Mouse (Mus musculus) lung, postnatal 0 days (tissue): Measurements from ENCODE around the gene Gm20388. TPM values are rescaled to one million over a fixed set of nuclear protein-coding genes. Genes with fewer than 3 reads are reported as not detected.

Experiments used
- ATAC-seq: fragments of 200-750 bp; cut with Nextera tagmentation; 2 replicates; pipeline ENCODE4 v1.8.0; 2017; ENCODE audit warnings: moderate library complexity
- DNase-seq: peaks from one replicate; pipeline ENCODE4 v3.0.0-alpha.2; 2016; ENCODE audit warnings: low spot score
- H3K27ac ChIP-seq: fragments of 300-500 bp; sonication (generic); 2 replicates; pipeline ENCODE4 v1.5.1; 2014; ENCODE audit warnings: antibody characterized with exemption, mild to moderate bottlenecking, low read length, mixed read lengths
- H3K27me3 ChIP-seq: fragments of 300-500 bp; sonication (generic); replicated peaks from 2 replicates; pipeline ENCODE4 v1.6.1; 2014; ENCODE audit warnings: low read length, mixed read lengths; ENCODE audit not compliant: insufficient read depth
- H3K36me3 ChIP-seq: fragments of 300-500 bp; sonication (generic); 2 replicates; pipeline ENCODE4 v1.6.1; 2014; ENCODE audit warnings: low read length, mixed read lengths; ENCODE audit not compliant: insufficient read depth
- H3K4me1 ChIP-seq: fragments of 300-500 bp; sonication (generic); 2 replicates; pipeline ENCODE4 v1.6.1; 2014; ENCODE audit warnings: antibody characterized with exemption, low read depth, low read length, mixed read lengths; ENCODE audit not compliant: insufficient read depth
- H3K4me2 ChIP-seq: fragments of 300-500 bp; sonication (generic); replicated peaks from 2 replicates; pipeline ENCODE4 v1.6.1; 2014; ENCODE audit warnings: low read depth, mild to moderate bottlenecking, low read length, moderate library complexity, mixed read lengths
- H3K4me3 ChIP-seq: fragments of 300-500 bp; sonication (generic); 2 replicates; pipeline ENCODE4 v1.5.1; 2014; ENCODE audit warnings: low read depth, low read length
- H3K9ac ChIP-seq: fragments of 300-500 bp; sonication (generic); replicated peaks from 2 replicates; pipeline ENCODE4 v1.6.1; 2014; ENCODE audit warnings: low read depth, mild to moderate bottlenecking
- H3K9me3 ChIP-seq: fragments of 300-500 bp; sonication (generic); 2 replicates; pipeline ENCODE4 v1.6.1; 2016; ENCODE audit warnings: low read length, mixed read lengths
- CTCF ChIP-seq: IDR thresholded peaks from 2 replicates; pipeline ENCODE4 v1.5.1; 2016; ENCODE audit warnings: antibody characterized with exemption, mild to moderate bottlenecking
- EP300 ChIP-seq: IDR thresholded peaks from 2 replicates; pipeline ENCODE4 v1.6.1; 2016; ENCODE audit warnings: antibody characterized with exemption, mild to moderate bottlenecking, control low read depth
- WGBS: fragments of 180-500 bp; shearing (Covaris S2); extraction: QIAGEN DNeasy Blood & Tissue Kit; methylation state at CpG from one replicate; pipeline ENCODE4 v1.1.7; 2014; 5-methylcytosine and 5-hydroxymethylcytosine counted together
- polyA plus RNA-seq: library from polyadenylated mRNA; unstranded; fragments of >200 nt; fragmentation: Nextera tagmentation; extraction: Ambion mirVana; gene quantifications from 2 replicates; pipeline ENCODE4 v1.2.1, GENCODE M21; 2015

Gene Gm20388
- polyA plus RNA-seq, 1 experiment from 2014 or later = not detected

- no peak for ATAC-seq
- no peak overlapping the region for H3K4me2 ChIP-seq
Measured at GRCm38 (mm10) chr8:121273620-121274019, 1363.0 kb downstream of the Gm20388 start.

DNA sequence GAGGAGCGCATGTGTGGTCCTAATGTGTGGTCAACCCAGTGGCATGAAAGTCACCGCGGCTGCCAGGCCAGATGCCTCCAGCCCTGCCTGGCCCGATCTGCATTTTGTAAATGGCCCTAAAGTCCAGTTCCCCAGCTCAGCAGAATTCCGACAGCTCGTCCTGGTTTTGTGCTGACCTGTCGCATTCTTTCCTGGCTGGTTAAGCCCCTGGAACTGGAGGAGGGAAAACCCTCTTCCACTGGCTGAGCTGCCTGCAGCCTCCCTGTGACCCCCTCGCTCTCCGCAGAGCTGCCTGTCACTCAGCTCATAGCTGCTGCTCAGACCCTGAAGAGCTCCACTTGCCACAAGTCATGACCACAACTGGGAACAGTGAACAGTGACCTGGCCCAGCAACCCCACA is 1369.8 kb downstream of the Gm20388 start:
- no peak for ATAC-seq
- H3K4me2 ChIP-seq = no peak overlapping the region
- no peaks in the 10 kb centered on the region for H3K36me3 ChIP-seq
- no peak overlapping the region for H3K9ac ChIP-seq
- TF ChIP-seq CTCF (no peak), EP300 (no peak)
- H3K9me3 ChIP-seq = no peaks in the 10 kb centered on the region
- no peak overlapping the region for H3K27ac ChIP-seq
- no peaks in the 10 kb centered on the region for H3K27me3 ChIP-seq
- H3K4me1 ChIP-seq = no peaks in the 10 kb centered on the region
- H3K4me3 ChIP-seq = no peak overlapping the region
- WGBS = 44% methylated on average over 9 of the region's 9 CpGs
- DNase-seq = no peak

More at GRCm38 (mm10) chr8:121273620-121274019, 1363.0 kb downstream of the Gm20388 start:
- Histone ChIP-seq H3K4me3 (no peak overlapping the region), H3K9ac (no peak overlapping the region), H3K4me1 (no peaks in the 10 kb centered on the region), H3K27me3 (no peaks in the 10 kb centered on the region), H3K9me3 (no peaks in the 10 kb centered on the region), H3K27ac (no peak overlapping the region), H3K36me3 (no peaks in the 10 kb centered on the region)
- WGBS = 83% methylated on average over 15 of the region's 15 CpGs
- no peak for DNase-seq
- no peak for TF ChIP-seq CTCF
- no peak for TF ChIP-seq EP300

- Histone ChIP-seq H3K36me3 (no peaks in the 10 kb centered on the region), H3K4me1 (no peaks in the 10 kb centered on the region), H3K4me3 (no peak overlapping the region), H3K9ac (no peak overlapping the region), H3K27me3 (no peaks in the 10 kb centered on the region), H3K4me2 (no peak overlapping the region), H3K9me3 (no peaks in the 10 kb centered on the region), H3K27ac (no peak overlapping the region)
- WGBS = 71% methylated on average over 5 of the region's 5 CpGs
- no peak for TF ChIP-seq EP300
- TF ChIP-seq CTCF = no peak
- DNase-seq (no peak), ATAC-seq (no peak)
Measured at GRCm38 (mm10) chr8:121289346-121289745, 1378.7 kb downstream of the Gm20388 start.

- no peak overlapping the region for H3K9ac ChIP-seq
- H3K9me3 ChIP-seq = no peaks in the 10 kb centered on the region
- H3K4me2 ChIP-seq = no peak overlapping the region
- H3K36me3 ChIP-seq = no peaks in the 10 kb centered on the region
- no peak overlapping the region for H3K4me3 ChIP-seq
- DNase-seq = no peak
- no peak for ATAC-seq
- WGBS = 89% methylated on average over 17 of the region's 17 CpGs
- H3K27ac ChIP-seq = no peak overlapping the region
- H3K27me3 ChIP-seq = no peaks in the 10 kb centered on the region
- no peaks in the 10 kb centered on the region for H3K4me1 ChIP-seq
- TF ChIP-seq EP300 (no peak), CTCF (no peak)
Measured at GRCm38 (mm10) chr8:121290547-121290946, 1379.9 kb downstream of the Gm20388 start.

GRCm38 (mm10) chr8:121293418-121293817 is 1382.8 kb downstream of the Gm20388 start:
- ATAC-seq (no peak), DNase-seq (no peak)
- Histone ChIP-seq H3K9me3 (no peaks in the 10 kb centered on the region), H3K4me1 (no peaks in the 10 kb centered on the region), H3K4me3 (no peak overlapping the region), H3K27ac (no peak overlapping the region), H3K4me2 (no peak overlapping the region), H3K27me3 (no peaks in the 10 kb centered on the region), H3K9ac (no peak overlapping the region), H3K36me3 (no peaks in the 10 kb centered on the region)
- 83% methylated on average over 10 of the region's 10 CpGs for WGBS
- no peak for TF ChIP-seq EP300
- TF ChIP-seq CTCF = no peak

DNA sequence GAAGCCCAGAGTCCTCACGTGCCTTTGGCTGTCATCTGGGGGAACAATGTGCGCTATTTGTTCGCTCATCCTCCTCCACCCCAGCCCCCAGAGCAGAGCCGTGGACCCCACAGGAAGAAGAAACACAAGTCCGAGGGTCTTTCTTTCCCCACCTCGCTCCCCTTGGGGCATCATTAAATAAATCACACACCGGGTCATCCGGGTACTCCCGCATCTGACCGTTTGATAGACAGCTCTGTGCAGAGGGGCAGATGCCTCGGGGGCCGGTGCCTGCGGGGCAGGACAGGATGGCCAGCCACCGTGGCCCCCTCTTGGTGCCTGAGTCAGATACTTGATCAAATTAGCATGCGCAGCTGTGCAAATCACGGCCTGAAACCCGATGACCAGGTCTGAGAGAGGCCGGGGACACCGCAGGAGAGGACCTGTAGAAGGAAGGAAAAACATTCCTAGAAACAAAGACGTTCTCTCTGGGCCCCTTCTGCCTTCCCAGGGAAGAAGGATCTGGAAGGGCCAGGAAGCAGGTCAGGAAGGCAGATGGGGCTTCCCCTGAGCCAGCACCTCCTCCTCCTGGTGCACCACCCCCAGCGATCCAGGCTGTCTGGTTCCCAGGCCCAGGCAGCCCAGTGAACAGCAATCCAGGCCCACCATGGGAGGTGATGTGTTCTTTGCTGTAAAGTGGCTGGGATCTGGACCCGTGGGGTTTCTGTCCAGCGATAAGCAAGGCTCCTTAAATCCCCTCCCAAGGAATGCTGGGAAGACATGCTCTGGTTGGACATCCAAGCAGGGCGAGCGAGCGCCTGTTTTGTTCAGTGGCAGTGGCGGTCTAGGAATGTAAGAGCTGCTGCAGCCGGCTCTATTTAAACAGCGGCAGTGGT is 1383.8 kb downstream of the Gm20388 start:
- Histone ChIP-seq H3K4me1 (no peaks in the 10 kb centered on the region), H3K27ac (no peak overlapping the region), H3K27me3 (no peaks in the 10 kb centered on the region), H3K9ac (no peak overlapping the region), H3K9me3 (no peaks in the 10 kb centered on the region), H3K4me2 (no peak overlapping the region), H3K36me3 (no peaks in the 10 kb centered on the region), H3K4me3 (no peak overlapping the region)
- no peak for DNase-seq
- no peak for ATAC-seq
- TF ChIP-seq CTCF (no peak), EP300 (no peak)
- WGBS = 27% methylated on average over 29 of the region's 29 CpGs
